8 mouse cellular contexts compared by ENCODE assay signal in the genomic region with DNA sequence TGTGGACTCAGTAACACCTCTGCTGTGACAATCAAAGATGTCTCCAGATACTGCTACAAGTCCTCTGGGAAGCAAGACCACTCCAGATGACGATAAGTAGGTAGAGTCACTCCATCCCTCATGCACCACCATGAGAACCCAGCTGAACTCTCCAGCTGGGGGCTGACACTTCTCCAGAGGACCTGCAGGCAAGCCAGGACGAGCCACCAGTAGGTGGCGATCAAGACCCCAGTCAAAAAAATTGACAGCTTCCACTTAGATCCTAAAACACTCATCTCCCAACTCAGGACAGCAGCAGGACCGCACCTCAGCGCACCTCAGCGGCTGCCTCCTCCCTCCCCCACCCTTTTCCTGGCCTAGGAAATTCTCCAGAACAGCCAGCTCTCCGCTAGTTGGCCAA. TPM values are rescaled to one million over a fixed set of nuclear protein-coding genes. Genes with fewer than 3 reads are reported as not detected.
DNase-seq lines count a peak whose midpoint lies in the region; ATAC-seq and TF ChIP-seq lines count a peak whose summit lies in the region.

No protein-coding gene starts in this region.

- no peak overlapping the region for H3K27ac ChIP-seq in cortical plate, adult 2 months (ENCODE audit: insufficient read depth, low read length)
- no peak overlapping the region for H3K27ac ChIP-seq in kidney, embryonic 16.5 days (ENCODE audit: low read length)
- H3K27ac ChIP-seq in liver, embryonic 11.5 days (ENCODE audit: low read depth, low read length), result no peak overlapping the region
- no peak overlapping the region for H3K27ac ChIP-seq in neural tube, embryonic 14.5 days (ENCODE audit: low read depth, low read length)

- peaks cover 2% of the 10 kb centered on the region; the same call in 1 of the 2 replicates for H3K4me1 ChIP-seq in cortical plate, adult 2 months (ENCODE audit: control insufficient read depth, insufficient read depth, low read length)
- peaks cover 7% of the 10 kb centered on the region; the same call in 1 of the 2 replicates for H3K4me1 ChIP-seq in kidney, embryonic 16.5 days (ENCODE audit: insufficient read depth, low read length)
- H3K4me1 ChIP-seq in liver, embryonic 11.5 days (replicated peaks; ENCODE audit: control insufficient read depth, insufficient read depth, low read length), result no peaks in the 10 kb centered on the region
- H3K4me1 ChIP-seq in neural tube, embryonic 14.5 days (ENCODE audit: control insufficient read depth, insufficient read depth, low read length), result no peaks in the 10 kb centered on the region

- peak; percentile 69 for DNase-seq in A20 (ENCODE audit: low read depth, low spot score)
- peak; percentile 75 for DNase-seq in adipocyte (ENCODE audit: low spot score)
- DNase-seq in liver, embryonic 11.5 days (ENCODE audit: low spot score), result peak; percentile 54
- DNase-seq in thymus, postnatal 4 days, result peak; percentile 75

- H3K4me3 ChIP-seq in cortical plate, adult 2 months (ENCODE audit: insufficient read depth, low read length), result no peak overlapping the region
- no peak overlapping the region for H3K4me3 ChIP-seq in kidney, embryonic 16.5 days (ENCODE audit: low read length)
- H3K4me3 ChIP-seq in liver, embryonic 11.5 days (ENCODE audit: low read depth, low read length), result no peak overlapping the region
- no peak overlapping the region for H3K4me3 ChIP-seq in neural tube, embryonic 14.5 days (ENCODE audit: low read depth, low read length)

- TF ChIP-seq POLR2A in cortical plate, adult 2 months (IDR thresholded peaks at IDR 0.05; ENCODE audit: extremely low read depth, insufficient read depth, low read length), result no peak

- H3K4me2 ChIP-seq in kidney, embryonic 16.5 days (replicated peaks; ENCODE audit: low read depth, low read length), result no peak overlapping the region
- no peak overlapping the region for H3K4me2 ChIP-seq in liver, embryonic 11.5 days
- no peak overlapping the region for H3K4me2 ChIP-seq in neural tube, embryonic 14.5 days (ENCODE audit: low read depth, low read length)

- WGBS in kidney, embryonic 16.5 days, result 14% methylated on average over 7 of the region's 7 CpGs
- 9% methylated on average over 7 of the region's 7 CpGs for WGBS in liver, embryonic 11.5 days
- 7% methylated on average over 7 of the region's 7 CpGs for WGBS in neural tube, embryonic 14.5 days

- H3K9ac ChIP-seq in kidney, embryonic 16.5 days (replicated peaks; ENCODE audit: low read length), result no peak overlapping the region
- H3K9ac ChIP-seq in liver, embryonic 11.5 days (ENCODE audit: low read depth, low read length), result no peak overlapping the region
- no peak overlapping the region for H3K9ac ChIP-seq in neural tube, embryonic 14.5 days (replicated peaks; ENCODE audit: low read depth, low read length)

- no peaks in the 10 kb centered on the region for H3K27me3 ChIP-seq in kidney, embryonic 16.5 days (ENCODE audit: insufficient read depth, low read length)
- H3K27me3 ChIP-seq in liver, embryonic 11.5 days (replicated peaks; ENCODE audit: control insufficient read depth, insufficient read depth, low read length), result no peaks in the 10 kb centered on the region; the same call in 1 of the 2 replicates
- H3K27me3 ChIP-seq in neural tube, embryonic 14.5 days (ENCODE audit: control insufficient read depth, insufficient read depth, low read length), result no peaks in the 10 kb centered on the region

- ATAC-seq in granulocyte monocyte progenitor cell, adult 5-6 weeks (replicated peaks; ENCODE audit: poor library complexity, severe bottlenecking), result peak; percentile 79
- ATAC-seq in kidney, embryonic 16.5 days (ENCODE audit: low FRiP score, low TSS enrichment), result 0 out of 2 replicates have a peak, but pooled peaks have one; percentile 12
- ATAC-seq in liver, embryonic 11.5 days (replicated peaks; ENCODE audit: low FRiP score), result 0 out of 2 replicates have a peak, but pooled peaks have one; percentile 20
- ATAC-seq in neural tube, embryonic 14.5 days (ENCODE audit: low read depth), result peak; percentile 62; the same call in 1 of the 2 replicates

- peak; percentile 58 for TF ChIP-seq CTCF in cortical plate, adult 2 months (IDR thresholded peaks at IDR 0.05; ENCODE audit: extremely low read depth, insufficient read depth, low read length)

- H3K36me3 ChIP-seq in kidney, embryonic 16.5 days (ENCODE audit: insufficient read depth, low read length), result no peaks in the 10 kb centered on the region
- no peaks in the 10 kb centered on the region for H3K36me3 ChIP-seq in liver, embryonic 11.5 days (ENCODE audit: control insufficient read depth, insufficient read depth, low read length)
- no peaks in the 10 kb centered on the region for H3K36me3 ChIP-seq in neural tube, embryonic 14.5 days (ENCODE audit: control insufficient read depth, insufficient read depth, low read length)

- H3K9me3 ChIP-seq in kidney, embryonic 16.5 days (ENCODE audit: low read length), result no peaks in the 10 kb centered on the region
- H3K9me3 ChIP-seq in liver, embryonic 11.5 days (ENCODE audit: control insufficient read depth, low read length), result no peaks in the 10 kb centered on the region
- no peaks in the 10 kb centered on the region for H3K9me3 ChIP-seq in neural tube, embryonic 14.5 days (ENCODE audit: control insufficient read depth, low read length)

RNA-seq across cellular contexts. Expression of gene Cacnb4, which starts 43.8 kb away (rescaled TPM):
- polyA plus RNA-seq in cortical plate, adult 2 months (2012; rRNA removed), result 66.9 and 70.3 TPM in 2 replicates
- not detected in 2 replicates for total RNA-seq in granulocyte monocyte progenitor cell, adult 5-6 weeks (2014; fragmentation: Nextera tagmentation)
- total RNA-seq in granulocyte monocyte progenitor cell, adult 5-6 weeks (2017), result not detected in 2 replicates
- polyA plus RNA-seq in kidney, embryonic 16.5 days (2015; fragmentation: Nextera tagmentation; extraction: Ambion mirVana), result 2.0 and 3.1 TPM in 2 replicates
- polyA plus RNA-seq in liver, embryonic 11.5 days (2014; fragmentation: Nextera tagmentation; extraction: Ambion mirVana), result 0.48 and 0.69 TPM in 2 replicates
- 21.5 TPM in 2 replicates for polyA plus RNA-seq in neural tube, embryonic 14.5 days (2014; fragmentation: Nextera tagmentation; extraction: Ambion mirVana)

Comparison
In these comparisons a context has a peak if more than half of its experiments do, and no peak if none do; other contexts are left out.
1. ATAC-seq: peak in every context shown above with its lines; median percentile 79 in granulocyte monocyte progenitor cell, adult 5-6 weeks; 62 in neural tube, embryonic 14.5 days; 20 in liver, embryonic 11.5 days; 12 in kidney, embryonic 16.5 days.